Mouse (Mus musculus): ENCODE measurements around the gene Lamtor1.
A peak's percentile ranks its signal among the peaks of the same experiment; 100 is the strongest.
"Not testable (repeated sequence)": the region's sequence is repeated elsewhere in the genome, so short reads cannot be mapped to it uniquely, and the experiment has no call there.

Lamtor1 gene

DNA sequence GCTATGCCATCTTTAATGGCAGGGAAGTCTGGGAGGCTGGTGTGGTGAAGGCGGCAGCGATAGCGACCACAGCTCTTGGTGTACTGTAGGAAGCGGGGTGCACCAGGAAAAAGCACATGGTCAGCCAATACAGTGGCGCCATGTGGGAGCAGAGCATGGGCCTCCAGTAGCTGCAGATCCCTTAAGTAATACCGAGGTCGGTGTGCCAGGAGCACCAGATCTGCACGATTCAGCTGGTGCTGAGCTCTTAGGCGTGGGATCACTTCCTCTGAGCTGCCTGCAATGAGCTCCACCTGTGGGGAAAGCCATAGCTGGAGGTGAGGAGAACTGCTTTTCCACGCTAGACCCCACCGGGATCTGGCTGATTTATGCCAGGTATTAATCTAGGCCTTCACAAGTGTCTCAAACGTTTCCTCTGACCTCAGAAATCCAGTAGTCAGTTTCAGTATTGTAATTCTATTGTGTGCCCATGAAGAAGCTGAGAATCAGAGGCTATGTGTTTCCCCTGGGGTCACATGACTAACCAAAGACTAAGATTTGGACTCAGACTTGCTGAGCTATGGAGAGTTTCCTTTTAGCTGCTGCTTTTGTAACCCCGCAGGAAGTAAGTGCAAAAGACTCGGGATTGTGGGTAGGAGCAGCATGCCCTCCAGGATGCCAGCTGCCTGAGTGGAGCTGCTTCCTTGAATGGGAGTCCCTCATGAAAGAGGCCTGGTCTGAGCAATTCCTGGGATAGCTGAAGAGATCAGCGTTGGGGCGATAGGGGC, 5.2 kb upstream of the Lamtor1 start:
- DNase-seq, result no peak

DNA sequence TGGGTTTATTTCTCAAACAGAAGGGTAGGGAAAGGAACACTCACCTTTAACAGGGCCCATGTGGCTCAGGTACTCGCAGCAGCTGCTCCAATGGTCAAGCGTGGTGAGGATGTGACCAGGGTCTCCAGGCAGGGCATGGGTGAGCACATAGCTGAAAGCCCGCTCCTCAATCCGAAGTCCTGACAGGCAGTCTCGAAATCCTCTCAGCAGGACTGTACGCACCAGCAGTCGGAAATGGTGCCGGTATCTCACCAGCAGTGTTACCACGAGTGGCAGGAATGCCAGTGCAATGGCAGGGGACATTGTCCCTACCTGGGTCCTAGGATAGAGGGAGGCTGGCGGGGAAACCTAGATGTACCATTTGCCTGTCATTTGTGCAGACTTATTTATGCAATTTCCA, 3.7 kb upstream of the Lamtor1 start:
- DNase-seq, result no peak

GRCm38 (mm10) chr7:101902846-101903245, 2.9 kb upstream of the Lamtor1 start:
- no peak for DNase-seq

GRCm38 (mm10) chr7:101906287-101906681, 580 bp downstream of the Lamtor1 start, which contains the start of gene Tomt:
TSS of gene Tomt (minus strand) at chr7:101906359.
- no peak for DNase-seq

- peak; percentile 6 for DNase-seq
Observed at GRCm38 (mm10) chr7:101906696-101907095, 992 bp downstream of the Lamtor1 start.

DNA sequence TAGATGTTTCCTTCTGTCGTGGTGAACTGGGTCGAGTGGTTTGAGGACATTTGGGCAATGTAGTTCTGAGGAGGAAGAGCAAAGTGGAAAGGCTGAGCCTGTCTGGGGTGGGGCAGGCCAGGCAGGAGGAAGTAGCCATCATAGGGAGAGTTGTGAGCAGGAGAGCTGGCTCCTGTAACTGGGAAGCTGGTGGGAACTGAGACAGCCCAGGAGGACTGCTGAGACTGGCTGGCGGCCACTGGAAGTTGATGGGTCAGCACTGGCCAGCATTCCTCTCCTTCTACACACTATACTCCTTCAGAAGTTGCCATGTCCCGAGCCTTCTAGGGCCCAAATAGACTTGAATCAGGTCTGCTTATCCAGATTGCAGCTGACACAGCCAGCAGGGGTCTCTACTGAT, 2.7 kb downstream of the Lamtor1 start:
- peak; percentile 27 for DNase-seq

GRCm38 (mm10) chr7:101910138-101910537, 4.4 kb downstream of the Lamtor1 start:
- DNase-seq, result no peak

DNA sequence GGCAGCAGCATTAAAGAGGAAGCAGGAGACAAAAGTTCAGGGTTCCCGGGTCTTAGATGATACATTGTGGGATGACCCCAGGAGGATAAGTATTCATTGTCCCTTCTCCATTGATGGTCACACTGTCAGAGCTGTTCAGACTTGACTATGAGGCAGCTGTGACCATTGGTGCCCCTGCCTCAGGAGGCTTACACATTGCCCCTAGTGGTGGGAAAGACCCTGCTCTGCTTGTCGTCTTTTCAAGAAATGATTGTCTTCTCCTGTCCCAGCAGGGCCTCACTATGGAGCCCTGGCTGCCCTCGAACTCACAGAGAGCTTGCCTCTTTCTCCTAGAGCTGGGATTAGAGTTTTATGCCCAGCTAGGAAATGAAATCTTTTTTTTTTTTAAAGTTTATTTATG, 6.3 kb downstream of the Lamtor1 start:
- no peak for DNase-seq

- DNase-seq, result peak; percentile 74
Observed at GRCm38 (mm10) chr7:101918071-101918470, 12.4 kb downstream of the Lamtor1 start.

DNA sequence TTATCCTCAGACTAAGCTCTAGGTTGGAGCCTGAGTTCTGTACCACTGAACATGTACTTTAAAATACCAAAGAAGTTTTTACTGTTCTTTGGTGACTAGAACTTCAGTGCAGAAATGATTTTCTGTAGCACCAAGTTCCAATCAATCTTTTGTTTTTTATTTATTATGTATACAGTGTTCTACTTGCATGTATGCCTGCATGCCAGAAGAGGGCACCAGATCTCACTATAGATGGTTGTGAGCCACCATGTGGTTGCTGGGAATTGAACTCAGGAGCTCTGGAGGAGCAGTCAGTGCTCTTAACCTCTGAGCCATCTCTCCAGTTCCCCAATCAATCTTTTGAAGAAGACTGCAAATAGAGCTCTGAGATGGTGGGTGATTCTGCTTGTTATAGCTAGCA, 20.2 kb downstream of the Lamtor1 start:
- DNase-seq, result not testable (repeated sequence)

DNA sequence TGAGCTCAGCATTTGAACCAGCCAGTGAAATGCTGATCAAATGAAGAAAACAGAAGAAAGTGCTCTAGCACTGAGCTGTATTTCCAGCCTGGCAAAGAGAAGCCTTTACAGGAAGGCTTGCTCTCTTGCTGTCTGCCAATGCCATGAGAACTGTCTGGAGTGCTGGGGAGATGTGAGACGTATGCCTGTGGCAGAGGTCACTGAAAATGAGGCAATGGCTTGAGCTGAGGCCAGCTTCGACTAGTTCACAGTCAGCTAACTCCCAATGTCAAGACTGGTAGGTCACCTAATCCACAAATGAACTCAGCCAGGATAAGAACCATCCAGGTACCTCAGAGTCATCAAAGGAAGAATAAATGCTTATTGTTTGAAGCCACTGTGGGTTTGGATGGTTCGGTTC, 22.4 kb downstream of the Lamtor1 start:
- DNase-seq, result no peak

DNA sequence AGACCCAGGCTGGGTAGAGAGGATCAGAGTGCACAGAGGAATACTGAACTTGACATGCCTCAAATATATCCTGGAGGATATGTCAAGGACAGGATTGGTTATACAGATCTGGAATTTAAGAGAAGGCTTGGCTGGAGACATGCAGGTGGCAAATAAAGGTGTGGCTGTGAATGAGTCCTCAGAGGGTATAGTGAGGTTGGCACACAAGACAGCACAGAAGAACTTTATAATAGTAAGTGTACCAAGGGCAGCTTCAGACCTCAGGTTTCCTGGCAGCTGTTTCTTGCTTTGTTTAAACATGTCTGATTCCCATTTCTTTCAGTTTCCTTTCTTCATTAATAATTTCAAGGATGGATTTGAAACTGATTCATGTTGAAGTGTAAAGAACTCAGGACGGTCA, 26.8 kb downstream of the Lamtor1 start:
- no peak for DNase-seq

DNA sequence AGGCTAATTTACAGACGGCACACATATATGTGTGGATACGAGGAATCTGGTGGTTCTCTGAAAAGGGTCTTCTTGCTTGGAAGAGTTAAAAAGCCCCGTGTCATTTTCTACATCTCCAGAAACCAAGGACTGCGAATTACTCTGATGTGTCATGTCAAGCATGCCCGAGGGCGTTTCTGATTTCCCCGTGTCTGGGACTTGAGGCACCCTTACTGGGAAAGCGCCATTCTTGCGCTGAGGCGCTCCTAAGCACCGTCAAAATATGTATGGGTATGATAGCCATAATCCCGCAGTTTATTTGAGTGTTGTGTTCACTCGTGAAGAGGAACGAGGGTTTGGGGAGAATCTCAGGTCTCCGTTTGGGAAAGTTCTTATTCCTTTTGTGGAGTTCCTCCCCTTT, 27.6 kb downstream of the Lamtor1 start:
- peak; percentile 16 for DNase-seq

DNA sequence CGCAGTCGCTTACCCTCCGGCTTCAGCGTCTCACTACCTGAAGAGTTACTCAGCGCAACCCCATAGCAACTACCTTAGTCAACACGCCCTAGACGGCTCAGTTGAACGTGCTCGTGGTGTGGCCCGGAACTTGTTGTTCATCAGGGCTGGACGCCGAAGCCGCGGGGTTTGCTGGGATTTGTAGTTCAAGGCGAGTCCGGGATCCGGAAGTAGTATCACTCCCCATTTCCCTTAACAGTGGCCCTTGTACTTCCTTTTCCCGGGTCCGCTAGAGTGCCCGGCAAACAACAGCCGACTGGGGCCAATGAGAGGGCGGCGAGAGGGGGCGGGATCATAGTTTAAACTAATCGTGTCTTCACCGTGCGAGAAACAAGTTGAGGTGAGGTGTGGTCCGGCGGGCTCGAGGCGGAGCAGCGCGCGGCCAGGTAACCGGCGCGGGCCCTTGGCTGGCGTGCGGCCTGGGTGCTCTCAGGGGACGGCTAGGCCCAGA, 28.1 kb downstream of the Lamtor1 start, which contains the start of the genes Lrrc51 and Numa1:
Gene Lrrc51 (minus strand): TSS at position 145 of the 490 bp plus-strand sequence.
Gene Numa1 (plus strand): TSS at position 361 of the 490 bp plus-strand sequence.
- peak; percentile 95 for DNase-seq

DNA sequence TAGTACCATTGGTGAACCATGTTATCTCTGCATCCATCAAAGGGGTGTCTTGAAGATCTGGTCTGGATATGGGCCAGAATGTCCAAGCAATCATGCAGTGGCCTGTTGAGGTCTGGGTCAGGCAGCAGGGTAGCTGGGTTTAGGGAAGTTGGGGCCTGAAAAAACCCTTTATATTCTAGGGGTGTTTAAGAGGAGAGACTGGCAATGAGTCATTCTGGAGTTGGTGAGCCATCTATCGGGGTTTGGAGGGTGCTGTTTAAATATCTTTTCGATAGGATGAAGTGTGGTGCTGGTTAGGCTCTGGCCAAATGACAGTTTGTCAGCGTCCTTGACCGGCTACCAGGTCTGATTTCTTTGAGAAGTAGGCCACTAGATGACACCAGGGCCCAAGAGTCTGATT, 30.3 kb downstream of the Lamtor1 start:
- DNase-seq, result no peak

- DNase-seq, result no peak
Observed at GRCm38 (mm10) chr7:101936996-101937395, 31.3 kb downstream of the Lamtor1 start.

- DNase-seq, result no peak
Observed at GRCm38 (mm10) chr7:101937569-101937968, 31.9 kb downstream of the Lamtor1 start.

- no peak for DNase-seq
Observed at GRCm38 (mm10) chr7:101938348-101938747, 32.6 kb downstream of the Lamtor1 start.

GRCm38 (mm10) chr7:101939758-101940157, 34.1 kb downstream of the Lamtor1 start:
- no peak for DNase-seq

DNA sequence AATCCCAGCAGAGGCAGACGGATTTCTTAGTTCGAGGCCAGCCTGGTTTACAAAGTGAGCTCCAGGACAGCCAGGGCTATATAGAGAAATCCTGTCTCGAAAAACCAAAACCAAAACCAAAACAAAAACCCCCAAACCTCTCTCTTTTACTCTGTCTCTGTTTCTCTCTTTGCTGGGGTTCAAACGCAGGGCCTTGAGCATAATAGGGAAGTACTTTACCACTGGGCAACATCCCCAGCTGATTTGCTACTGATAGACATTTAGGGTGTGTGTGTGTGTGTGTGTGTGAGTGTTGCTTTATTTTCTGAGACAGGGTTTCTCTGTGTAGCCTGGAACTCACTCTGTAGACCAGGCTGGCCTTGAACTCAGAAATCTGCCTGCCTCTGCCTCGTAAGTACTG, 43.3 kb downstream of the Lamtor1 start:
- DNase-seq, result not testable (repeated sequence)

- no peak for DNase-seq
Observed at GRCm38 (mm10) chr7:101951648-101952047, 45.9 kb downstream of the Lamtor1 start.

GRCm38 (mm10) chr7:101952098-101952497, 46.4 kb downstream of the Lamtor1 start:
- DNase-seq, result no peak

DNA sequence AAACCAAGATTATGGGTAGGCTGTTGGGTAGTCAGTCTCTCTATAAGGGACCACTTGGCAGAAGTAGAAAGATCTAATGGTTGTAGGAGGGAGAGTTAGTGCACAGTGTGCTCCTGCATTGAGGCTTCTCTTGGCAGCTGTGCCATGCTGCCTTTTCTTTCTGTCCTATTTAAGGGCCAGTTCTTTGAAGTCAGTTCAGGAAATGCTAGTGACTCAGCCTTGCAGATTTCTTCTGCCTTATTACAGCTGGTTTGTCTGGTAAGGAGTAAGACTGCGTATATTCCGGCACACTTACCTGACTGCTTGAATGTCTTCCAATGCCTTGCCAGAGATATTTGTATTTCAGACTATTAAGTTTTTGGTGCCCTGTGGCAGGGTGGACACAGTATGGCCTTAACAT, 48.5 kb downstream of the Lamtor1 start:
- DNase-seq, result no peak

DNA sequence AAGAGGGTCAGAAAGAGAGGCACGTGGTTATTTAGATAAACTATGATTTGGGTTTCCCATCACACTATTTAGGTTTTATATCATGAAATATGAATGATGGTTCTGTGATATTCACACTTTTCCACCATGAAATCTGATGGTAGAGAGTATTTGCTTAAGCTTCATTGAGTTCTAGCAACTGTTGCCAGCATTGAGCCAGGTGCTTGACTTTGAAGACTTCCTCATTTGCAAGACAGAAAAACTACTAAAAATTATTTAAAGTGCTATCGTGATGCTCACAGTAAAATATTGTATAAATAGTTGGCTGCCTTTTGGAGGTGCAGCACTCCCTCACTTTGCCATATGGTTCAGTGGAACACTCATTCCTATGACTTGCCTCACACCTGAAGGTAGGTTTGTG, 49.6 kb downstream of the Lamtor1 start:
- no peak for DNase-seq

- no peak for DNase-seq
Observed at GRCm38 (mm10) chr7:101955862-101956261, 50.2 kb downstream of the Lamtor1 start.

All from lung, postnatal 14 days (tissue).